Mouse (Mus musculus) MEL (cell line): ENCODE measurements around the gene Rbm38. TPM values are rescaled to one million over a fixed set of nuclear protein-coding genes. Genes with fewer than 3 reads are reported as not detected.

ENCODE experiments used
- ELF1 ChIP-seq: IDR thresholded peaks from 2 replicates; pipeline ENCODE4 v1.6.1; 2014; ENCODE audit warnings: low read depth, mild to moderate bottlenecking, inconsistent platforms, low read length, improper control_type of control experiment, moderate library complexity
- NELFE ChIP-seq: IDR thresholded peaks from 2 replicates; pipeline ENCODE4 v1.6.1; 2011; ENCODE audit warnings: low read depth, low read length, improper control_type of control experiment
- polyA plus RNA-seq, 2 experiments: library from polyadenylated mRNA; stranded (reverse) in 1 of 2; unstranded in 1 of 2; fragments of >175 nt in 1 of 2; fragments of >200 nt in 1 of 2; gene quantifications; 2 replicates each; pipeline versions ENCODE4 v1.2.1 to v1.2.4; 2012; ENCODE audit warnings: low replicate concordance in 2 of 2, low read depth in 1 of 2; ENCODE audit not compliant: insufficient read length in 2 of 2, insufficient read depth in 1 of 2, missing spikeins in 1 of 2
- total RNA-seq: library from RNA; depleted of rRNA; stranded (reverse); fragments of 300-350 nt; gene quantifications from 2 replicates; pipeline ENCODE4 v1.2.3, GENCODE M21; 2012; rRNA removed

The Rbm38 gene
- total and polyA plus RNA-seq, 3 experiments = 39.0 to 207 TPM; not detected in 1

- TF ChIP-seq ELF1 (0 out of 2 replicates have a peak, but pooled peaks have one; percentile 7), NELFE (peak; percentile 32)
Measured at GRCm38 (mm10) chr2:173083712-173084475, 63.6 kb downstream of the Rbm38 start (continued).

Other genes starting within 250 kb of the Rbm38 start
- gene Bmp7, start 80.2 kb upstream of the Rbm38 start, total RNA-seq = not detected in 2 replicates
- gene Bmp7, start 80.2 kb upstream of the Rbm38 start, polyA plus RNA-seq = not detected
- gene Spo11, start 42.8 kb upstream of the Rbm38 start, total RNA-seq = not detected in 2 replicates
- gene Spo11, start 42.8 kb upstream of the Rbm38 start, polyA plus RNA-seq = not detected
- 139 and 156 TPM in 2 replicates for gene Rae1, start 20.4 kb upstream of the Rbm38 start, total RNA-seq
- 100 to 1,000 TPM in 1 of 2 experiments, not detected in 1; 172 TPM for gene Rae1, start 20.4 kb upstream of the Rbm38 start, polyA plus RNA-seq
- gene Ctcfl, start 99.0 kb downstream of the Rbm38 start, total RNA-seq = not detected in 2 replicates
- gene Ctcfl, start 99.0 kb downstream of the Rbm38 start, polyA plus RNA-seq = under 1 TPM in 1 of 2 experiments, not detected in 1; 0.13 TPM
- not detected in 2 replicates for gene Pck1, start 132.6 kb downstream of the Rbm38 start, total RNA-seq
- gene Pck1, start 132.6 kb downstream of the Rbm38 start, polyA plus RNA-seq = not detected
- not detected in 2 replicates for gene Zbp1, start 198.4 kb downstream of the Rbm38 start, total RNA-seq
- gene Zbp1, start 198.4 kb downstream of the Rbm38 start, polyA plus RNA-seq = not detected